ENCODE assay signal across 8 mouse cellular contexts in the genomic region with DNA sequence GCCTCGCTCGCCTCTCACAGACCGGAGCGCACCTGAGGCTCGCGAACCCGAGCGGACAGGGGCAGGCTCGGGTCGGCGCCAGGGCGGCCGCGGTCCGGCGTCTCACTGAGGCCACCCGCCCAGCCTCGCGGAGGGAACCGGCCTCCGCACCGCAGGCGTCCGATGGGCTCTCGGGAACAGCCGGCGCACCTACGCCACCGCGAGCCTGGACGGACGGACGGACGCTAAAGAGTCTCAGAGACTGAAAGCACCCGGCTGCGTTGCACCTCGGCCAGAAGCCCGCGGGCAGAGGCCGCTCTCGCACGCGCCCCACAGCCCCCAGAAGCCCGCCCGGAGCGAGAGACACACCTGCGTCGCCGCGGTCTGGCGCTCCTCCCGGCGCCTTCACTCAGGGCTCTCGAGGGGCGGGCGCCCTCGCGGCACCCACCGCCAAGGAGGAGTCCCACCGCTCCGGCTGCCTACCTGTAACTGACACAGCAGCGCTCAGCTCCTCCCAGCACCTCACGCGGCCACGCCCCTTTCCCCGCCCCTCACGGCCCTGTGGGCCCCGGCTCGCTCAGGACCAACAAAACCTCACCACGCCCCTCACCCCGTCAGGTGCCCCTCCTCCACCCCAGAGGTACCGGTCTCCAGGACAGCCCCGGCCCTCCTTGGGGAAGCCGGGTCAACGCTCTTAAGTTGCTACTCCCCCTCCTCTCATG. TPM values are rescaled to one million over a fixed set of nuclear protein-coding genes. Genes with fewer than 3 reads are reported as not detected.
A peak's percentile ranks its signal among the peaks of the same experiment; 100 is the strongest.
DNase-seq lines count a peak whose midpoint lies in the region; ATAC-seq lines count a peak whose summit lies in the region.

A gene (minus strand): TSS at position 470 of the 701 bp plus-strand sequence.

- under 1% methylated on average over 74 of the region's 75 CpGs for WGBS in embryonic facial prominence, embryonic 13.5 days
- under 1% methylated on average over 75 of the region's 75 CpGs for whole genome bisulfite sequencing in heart, embryonic 11.5 days (ENCODE audit: insufficient replicate concordance)
- WGBS in kidney, embryonic 15.5 days = under 1% methylated on average over 72 of the region's 75 CpGs
- under 1% methylated on average over 74 of the region's 75 CpGs for whole genome bisulfite sequencing in liver, embryonic 16.5 days (ENCODE audit: insufficient replicate concordance)
- under 1% methylated on average over 72 of the region's 75 CpGs for WGBS in neural tube, embryonic 12.5 days

- peak; percentile 44 to 58 for DNase-seq in spleen, adult 18-20 months
- DNase-seq in spleen, adult 12 weeks (ENCODE audit: low spot score) = no peak
- DNase-seq in testis, postnatal 14 days (ENCODE audit: low spot score) = peak; percentile 97

- peak within 1 kb of the TSS; percentile 98 for H3K4me2 ChIP-seq in embryonic facial prominence, embryonic 13.5 days
- peak within 1 kb of the TSS; percentile 78 for H3K4me2 ChIP-seq in heart, embryonic 11.5 days
- peak within 1 kb of the TSS; percentile 99 for H3K4me2 ChIP-seq in kidney, embryonic 15.5 days
- H3K4me2 ChIP-seq in liver, embryonic 16.5 days (ENCODE audit: low read depth, low read length) = peak within 1 kb of the TSS; percentile 82
- H3K4me2 ChIP-seq in neural tube, embryonic 12.5 days (replicated peaks) = peak within 1 kb of the TSS; percentile 100

- H3K27ac ChIP-seq in embryonic facial prominence, embryonic 13.5 days = 0 out of 2 replicates have a peak within 1 kb of the TSS, but pooled peaks have one; percentile 39
- no peak within 1 kb of the TSS for H3K27ac ChIP-seq in heart, embryonic 11.5 days (ENCODE audit: low read depth, low read length)
- no peak within 1 kb of the TSS for H3K27ac ChIP-seq in kidney, embryonic 15.5 days
- no peak within 1 kb of the TSS for H3K27ac ChIP-seq in liver, embryonic 16.5 days (ENCODE audit: low read length)
- H3K27ac ChIP-seq in neural tube, embryonic 12.5 days = no peak within 1 kb of the TSS

- peak; percentile 98 for ATAC-seq in embryonic facial prominence, embryonic 13.5 days (ENCODE audit: insufficient number of reproducible peaks, insufficient read depth, low FRiP score, low TSS enrichment, low read depth)
- peak; percentile 95 for ATAC-seq in heart, embryonic 11.5 days (replicated peaks; ENCODE audit: insufficient number of reproducible peaks, low FRiP score, low TSS enrichment)
- ATAC-seq in kidney, embryonic 15.5 days (replicated peaks; ENCODE audit: low FRiP score) = peak; percentile 100
- peak; percentile 96 for ATAC-seq in liver, embryonic 16.5 days (ENCODE audit: low read depth)
- peak; percentile 94 for ATAC-seq in neural tube, embryonic 12.5 days (ENCODE audit: low FRiP score, low read depth)

- no peaks in the 10 kb centered on the region for H3K36me3 ChIP-seq in embryonic facial prominence, embryonic 13.5 days
- H3K36me3 ChIP-seq in heart, embryonic 11.5 days (ENCODE audit: control insufficient read depth, insufficient read depth, low read length) = no peaks in the 10 kb centered on the region
- H3K36me3 ChIP-seq in kidney, embryonic 15.5 days = no peaks in the 10 kb centered on the region
- no peaks in the 10 kb centered on the region for H3K36me3 ChIP-seq in liver, embryonic 16.5 days (ENCODE audit: control insufficient read depth, insufficient read depth)
- no peaks in the 10 kb centered on the region for H3K36me3 ChIP-seq in neural tube, embryonic 12.5 days

- no peaks in the 10 kb centered on the region for H3K9me3 ChIP-seq in embryonic facial prominence, embryonic 13.5 days
- H3K9me3 ChIP-seq in heart, embryonic 11.5 days (replicated peaks; ENCODE audit: control insufficient read depth, low read length) = no peaks in the 10 kb centered on the region
- H3K9me3 ChIP-seq in kidney, embryonic 15.5 days (replicated peaks) = no peaks in the 10 kb centered on the region
- no peaks in the 10 kb centered on the region for H3K9me3 ChIP-seq in liver, embryonic 16.5 days (replicated peaks; ENCODE audit: control insufficient read depth, low read length)
- H3K9me3 ChIP-seq in neural tube, embryonic 12.5 days = no peaks in the 10 kb centered on the region

- peaks cover 20% of the 10 kb centered on the region for H3K27me3 ChIP-seq in embryonic facial prominence, embryonic 13.5 days
- no peaks in the 10 kb centered on the region for H3K27me3 ChIP-seq in heart, embryonic 11.5 days (ENCODE audit: control insufficient read depth, insufficient read depth, low read length)
- H3K27me3 ChIP-seq in kidney, embryonic 15.5 days = peaks cover 19% of the 10 kb centered on the region
- H3K27me3 ChIP-seq in liver, embryonic 16.5 days (ENCODE audit: control insufficient read depth, insufficient read depth, low read depth, low read length) = peaks cover 8% of the 10 kb centered on the region
- H3K27me3 ChIP-seq in neural tube, embryonic 12.5 days (replicated peaks) = peaks cover 17% of the 10 kb centered on the region

- peak within 1 kb of the TSS; percentile 74 for H3K9ac ChIP-seq in embryonic facial prominence, embryonic 13.5 days
- H3K9ac ChIP-seq in heart, embryonic 11.5 days (ENCODE audit: low read depth, low read length) = peak within 1 kb of the TSS; percentile 4; the same call in 1 of the 2 replicates
- peak within 1 kb of the TSS; percentile 48 for H3K9ac ChIP-seq in kidney, embryonic 15.5 days
- peak within 1 kb of the TSS; percentile 34; the same call in 1 of the 2 replicates for H3K9ac ChIP-seq in liver, embryonic 16.5 days (ENCODE audit: low read depth, low read length)
- peak within 1 kb of the TSS; percentile 49 for H3K9ac ChIP-seq in neural tube, embryonic 12.5 days

- no peaks in the 10 kb centered on the region; the same call in 1 of the 2 replicates for H3K4me1 ChIP-seq in embryonic facial prominence, embryonic 13.5 days
- no peaks in the 10 kb centered on the region for H3K4me1 ChIP-seq in heart, embryonic 11.5 days (ENCODE audit: control insufficient read depth, insufficient read depth, low read length)
- peaks cover 10% of the 10 kb centered on the region; the same call in 1 of the 2 replicates for H3K4me1 ChIP-seq in kidney, embryonic 15.5 days
- H3K4me1 ChIP-seq in liver, embryonic 16.5 days (ENCODE audit: control insufficient read depth, low read depth, low read length) = no peaks in the 10 kb centered on the region; the same call in 1 of the 2 replicates
- peaks cover 11% of the 10 kb centered on the region for H3K4me1 ChIP-seq in neural tube, embryonic 12.5 days

- peak within 1 kb of the TSS; percentile 75 for H3K4me3 ChIP-seq in embryonic facial prominence, embryonic 13.5 days
- peak within 1 kb of the TSS; percentile 62 for H3K4me3 ChIP-seq in heart, embryonic 11.5 days (ENCODE audit: low read depth, low read length)
- H3K4me3 ChIP-seq in kidney, embryonic 15.5 days (replicated peaks) = peak within 1 kb of the TSS; percentile 72
- H3K4me3 ChIP-seq in liver, embryonic 16.5 days (ENCODE audit: low read depth, low read length) = peak within 1 kb of the TSS; percentile 65
- H3K4me3 ChIP-seq in neural tube, embryonic 12.5 days = peak within 1 kb of the TSS; percentile 59

RNA-seq across cellular contexts. Expression of the gene that starts here (rescaled TPM):
- 0.58 and 0.78 TPM in 2 replicates for polyA plus RNA-seq in embryonic facial prominence, embryonic 13.5 days (2015; fragmentation: Nextera tagmentation; extraction: Ambion mirVana)
- polyA plus RNA-seq in heart, embryonic 11.5 days (2014; fragmentation: Nextera tagmentation; extraction: Ambion mirVana) = 0.07 and 0.29 TPM in 2 replicates
- polyA plus RNA-seq in kidney, embryonic 15.5 days (2015; fragmentation: Nextera tagmentation; extraction: Ambion mirVana) = 0.60 and 0.78 TPM in 2 replicates
- 0.14 and 0.16 TPM in 2 replicates for polyA plus RNA-seq in liver, embryonic 16.5 days (2015; fragmentation: Nextera tagmentation; extraction: Ambion mirVana)
- 0.09 TPM in 1 of 2 replicates, not detected in the other for polyA plus RNA-seq in neural tube, embryonic 12.5 days (2016; fragmentation: Nextera tagmentation; extraction: Ambion mirVana)

Comparison
In these comparisons a context has a peak if more than half of its experiments do, and no peak if none do; other contexts are left out.
1. Peak in ATAC-seq, H3K4me3 ChIP-seq, H3K27ac ChIP-seq, H3K9ac ChIP-seq and H3K4me2 ChIP-seq in embryonic facial prominence, embryonic 13.5 days; RNA of the gene not detected or under 1 TPM.
2. Peak in ATAC-seq, H3K4me3 ChIP-seq, H3K9ac ChIP-seq and H3K4me2 ChIP-seq in heart, embryonic 11.5 days; RNA of the gene not detected or under 1 TPM.
3. Peak in ATAC-seq, H3K4me3 ChIP-seq, H3K9ac ChIP-seq and H3K4me2 ChIP-seq in kidney, embryonic 15.5 days; RNA of the gene not detected or under 1 TPM.
4. Peak in ATAC-seq, H3K4me3 ChIP-seq, H3K9ac ChIP-seq and H3K4me2 ChIP-seq in liver, embryonic 16.5 days; RNA of the gene not detected or under 1 TPM.
5. Peak in ATAC-seq, H3K4me3 ChIP-seq, H3K9ac ChIP-seq and H3K4me2 ChIP-seq in neural tube, embryonic 12.5 days; RNA of the gene not detected or under 1 TPM.
6. H3K9ac ChIP-seq: peak in every context shown above with its lines; median percentile 74 in embryonic facial prominence, embryonic 13.5 days; 49 in neural tube, embryonic 12.5 days; 48 in kidney, embryonic 15.5 days; 34 in liver, embryonic 16.5 days; 4 in heart, embryonic 11.5 days.